Mouse (Mus musculus): ENCODE data around the gene Catip.

GRCm38 (mm10) chr1:74359952-74360517, 1.9 kb upstream of the Catip start:
- TF ChIP-seq POLR2A (IDR thresholded peaks at IDR 0.05; ENCODE audit: borderline replicate concordance, extremely low read depth, low read depth, low read length) (no peak), CTCF (IDR thresholded peaks at IDR 0.05; ENCODE audit: insufficient read depth, low read length) (no peak)

Data from lung, adult 2 months (tissue).